Mouse (Mus musculus): ENCODE data around the gene Scyl1.

- TF ChIP-seq POLR2A (IDR thresholded peaks at IDR 0.05; ENCODE audit: extremely low read depth, insufficient read depth, low read length) = no peak
- no peak for TF ChIP-seq CTCF (IDR thresholded peaks at IDR 0.05; ENCODE audit: low read depth, low read length)
Measured at GRCm38 (mm10) chr19:5746907-5747363, 24.3 kb downstream of the Scyl1 start.
